Mouse (Mus musculus) embryonic facial prominence, embryonic 15.5 days (tissue): ENCODE data around the gene Pdf. TPM values are rescaled to one million over a fixed set of nuclear protein-coding genes. Genes with fewer than 3 reads are reported as not detected.
"Not testable (repeated sequence)": the region's sequence is repeated elsewhere in the genome, so short reads cannot be mapped to it uniquely, and the experiment has no call there.

Experiments used
- ATAC-seq: fragments of 200-750 bp; cut with Nextera tagmentation; 2 replicates; pipeline ENCODE4 v1.8.0; 2017; ENCODE audit warnings: low read depth, moderate TSS enrichment; ENCODE audit not compliant: insufficient number of reproducible peaks, low FRiP score, low TSS enrichment
- H3K27ac ChIP-seq: fragments of 300-500 bp; sonication (generic); replicated peaks from 2 replicates; pipeline ENCODE4 v1.5.1; 2015; ENCODE audit warnings: mild to moderate bottlenecking, inconsistent platforms
- H3K27me3 ChIP-seq: fragments of 300-500 bp; sonication (generic); 2 replicates; pipeline ENCODE4 v1.6.1; 2015; ENCODE audit warnings: inconsistent platforms
- H3K36me3 ChIP-seq: fragments of 300-500 bp; sonication (generic); 2 replicates; pipeline ENCODE4 v1.6.1; 2015; ENCODE audit warnings: mild to moderate bottlenecking, inconsistent platforms
- H3K4me1 ChIP-seq: fragments of 300-500 bp; sonication (generic); 2 replicates; pipeline ENCODE4 v1.6.1; 2015; ENCODE audit warnings: inconsistent platforms
- H3K4me2 ChIP-seq: fragments of 300-500 bp; sonication (generic); replicated peaks from 2 replicates; pipeline ENCODE4 v1.6.1; 2015; ENCODE audit warnings: mild to moderate bottlenecking, inconsistent platforms
- H3K4me3 ChIP-seq: fragments of 300-500 bp; sonication (generic); replicated peaks from 2 replicates; pipeline ENCODE4 v1.5.1; 2015; ENCODE audit warnings: mild to moderate bottlenecking, inconsistent platforms
- H3K9ac ChIP-seq: fragments of 300-500 bp; sonication (generic); 2 replicates; pipeline ENCODE4 v1.6.1; 2015; ENCODE audit warnings: inconsistent platforms
- H3K9me3 ChIP-seq: fragments of 300-500 bp; sonication (generic); replicated peaks from 2 replicates; pipeline ENCODE4 v1.6.1; 2016; ENCODE audit warnings: inconsistent platforms
- whole genome bisulfite sequencing: fragments of 180-500 bp; shearing (Covaris S2); methylation state at CpG from one replicate; pipeline ENCODE4 v1.1.7; 2015; 5-methylcytosine and 5-hydroxymethylcytosine counted together
- microRNA-seq: library from miRNA; unstranded; fragments of <30 nt; microRNA quantifications from one replicate; pipeline ENCODE4, GENCODE M21; 2016; ENCODE audit warnings: borderline number of aligned reads
- polyA plus RNA-seq: library from polyadenylated mRNA; unstranded; fragments of >200 nt; fragmentation: Nextera tagmentation; extraction: Ambion mirVana; gene quantifications from 2 replicates; pipeline ENCODE4 v1.2.1, GENCODE M21; 2015

The Pdf gene
- polyA plus RNA-seq, 1 experiment from 2014 or later = 46.1 TPM

GRCm38 (mm10) chr8:106999068-106999467, 49.3 kb downstream of the Pdf start:
- no peaks in the 10 kb centered on the region for H3K27me3 ChIP-seq
- peaks cover 15% of the 10 kb centered on the region; the same call in 1 of the 2 replicates for H3K36me3 ChIP-seq
- H3K27ac ChIP-seq = 0 out of 2 replicates have a peak overlapping the region, but pooled peaks have one; percentile 45
- no peak overlapping the region for H3K9ac ChIP-seq
- peak; percentile 56; the same call in 1 of the 2 replicates for ATAC-seq
- peaks cover 14% of the 10 kb centered on the region for H3K4me1 ChIP-seq
- H3K4me2 ChIP-seq = no peak overlapping the region
- WGBS = 43% methylated on average over 1 of the region's 1 CpGs
- no peak overlapping the region for H3K4me3 ChIP-seq
- H3K9me3 ChIP-seq = no peaks in the 10 kb centered on the region

- no peak overlapping the region for H3K4me2 ChIP-seq
- H3K9ac ChIP-seq = no peak overlapping the region
- H3K36me3 ChIP-seq = peaks cover 15% of the 10 kb centered on the region; the same call in 1 of the 2 replicates
- H3K27ac ChIP-seq = no peak overlapping the region
- ATAC-seq = no peak
- H3K4me3 ChIP-seq = no peak overlapping the region
- no peaks in the 10 kb centered on the region for H3K27me3 ChIP-seq
- no peaks in the 10 kb centered on the region for H3K9me3 ChIP-seq
- peaks cover 14% of the 10 kb centered on the region for H3K4me1 ChIP-seq
- 52% methylated on average over 4 of the region's 4 CpGs for whole genome bisulfite sequencing
Measured at GRCm38 (mm10) chr8:106997416-106997815, 51.0 kb downstream of the Pdf start.

- H3K4me1 ChIP-seq, H3K9me3 ChIP-seq, ATAC-seq, H3K9ac ChIP-seq, H3K27ac ChIP-seq, H3K4me3 ChIP-seq, H3K4me2 ChIP-seq, H3K27me3 ChIP-seq: not testable (repeated sequence)
- H3K36me3 ChIP-seq = peaks cover 23% of the 10 kb centered on the region
- WGBS = 87% methylated on average over 4 of the region's 4 CpGs
Measured at GRCm38 (mm10) chr8:106996339-106996738, 52.1 kb downstream of the Pdf start.

Small RNA genes within 50 kb of the gene (microRNA-seq; reads per million reads assigned to microRNA genes)
- 0.86 reads per million for gene Mir7075

Other genes with a start within 250 kb of the Pdf start
- 1.3 TPM in 2 replicates for gene Has3, start 178.4 kb downstream of the Pdf start, polyA plus RNA-seq
- gene Utp4, start 155.0 kb downstream of the Pdf start, polyA plus RNA-seq = 59.7 and 60.5 TPM in 2 replicates
- gene Sntb2, start 112.9 kb downstream of the Pdf start, polyA plus RNA-seq = 18.3 and 21.6 TPM in 2 replicates
- 72.1 and 72.5 TPM in 2 replicates for gene Vps4a, start 17.4 kb downstream of the Pdf start, polyA plus RNA-seq
- gene Cog8, start 8.1 kb upstream of the Pdf start, polyA plus RNA-seq = 40.0 and 42.0 TPM in 2 replicates
- gene Nip7, start 8.3 kb upstream of the Pdf start, polyA plus RNA-seq = 80.0 and 80.4 TPM in 2 replicates
- gene Tmed6, start 17.0 kb upstream of the Pdf start, polyA plus RNA-seq = not detected in 2 replicates
- 18.9 and 20.1 TPM in 2 replicates for gene Terf2, start 47.9 kb upstream of the Pdf start, polyA plus RNA-seq
- gene Cyb5b, start 102.0 kb upstream of the Pdf start, polyA plus RNA-seq = 66.7 and 67.5 TPM in 2 replicates
- 18.9 and 19.0 TPM in 2 replicates for gene Nfat5, start 244.9 kb upstream of the Pdf start, polyA plus RNA-seq